Mouse (Mus musculus) lung, postnatal 10 days (tissue): ENCODE data around the gene Nupr1.

Experiments used
- DNase-seq: peaks from one replicate; pipeline ENCODE4 v3.0.0; 2021

Gene Nupr1

DNA sequence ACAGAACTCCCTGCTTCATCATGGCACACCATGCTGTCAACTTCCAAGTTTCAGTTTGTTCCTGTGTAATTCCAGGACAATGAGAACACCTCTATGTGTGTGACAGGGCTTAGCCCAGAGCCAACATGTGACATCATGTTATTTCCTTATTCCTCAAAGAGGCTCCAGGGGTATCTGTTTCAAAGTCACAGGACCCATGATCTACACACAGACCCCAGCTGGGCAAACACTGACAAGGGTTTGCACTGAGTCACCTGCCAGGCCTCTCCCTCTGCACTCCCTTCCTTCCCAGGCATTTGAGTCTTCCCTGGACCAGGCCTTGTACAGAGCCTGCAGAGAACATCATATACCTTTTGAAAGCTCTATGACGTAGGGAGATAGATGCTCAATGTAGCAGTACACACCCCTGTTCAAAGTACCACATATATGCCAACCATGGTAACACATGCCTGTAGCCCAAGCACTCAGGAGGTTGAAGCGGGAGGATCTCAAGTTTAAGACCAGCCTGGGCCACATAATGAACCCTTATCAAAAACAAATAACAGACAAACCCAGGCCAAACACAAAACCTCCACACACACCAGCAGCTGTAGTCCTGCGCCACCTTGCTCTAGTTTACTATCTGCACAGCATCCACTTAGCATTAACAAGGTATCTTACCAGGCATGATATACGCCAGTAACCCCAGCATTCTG lies at the start of gene Nupr1:
Nupr1 (minus strand) TSS at position 38 of the 695 bp plus-strand sequence.
- no peak for DNase-seq

DNA sequence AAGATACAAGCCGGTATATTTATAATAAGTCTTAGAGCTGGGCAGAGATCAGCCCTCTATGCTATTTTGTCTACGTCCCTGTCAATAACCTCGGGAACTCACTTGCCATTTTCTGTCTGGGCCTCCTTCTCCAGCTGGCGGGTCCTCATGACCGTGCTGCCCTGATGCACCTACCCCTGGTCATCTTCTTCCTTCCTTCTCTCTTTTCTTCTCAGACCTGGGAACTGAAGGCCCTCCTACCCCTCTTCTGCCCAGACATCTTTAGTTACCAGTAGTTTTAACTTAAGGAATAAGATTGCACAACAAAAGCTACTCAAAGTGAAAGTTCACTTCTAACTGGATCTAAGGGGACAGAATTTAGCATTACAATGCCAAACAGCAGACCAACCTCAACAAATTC lies 49.0 kb upstream of the Nupr1 start:
- DNase-seq: no peak

- DNase-seq: no peak
Measured at GRCm38 (mm10) chr7:126678545-126679341, 48.1 kb upstream of the Nupr1 start.

DNA sequence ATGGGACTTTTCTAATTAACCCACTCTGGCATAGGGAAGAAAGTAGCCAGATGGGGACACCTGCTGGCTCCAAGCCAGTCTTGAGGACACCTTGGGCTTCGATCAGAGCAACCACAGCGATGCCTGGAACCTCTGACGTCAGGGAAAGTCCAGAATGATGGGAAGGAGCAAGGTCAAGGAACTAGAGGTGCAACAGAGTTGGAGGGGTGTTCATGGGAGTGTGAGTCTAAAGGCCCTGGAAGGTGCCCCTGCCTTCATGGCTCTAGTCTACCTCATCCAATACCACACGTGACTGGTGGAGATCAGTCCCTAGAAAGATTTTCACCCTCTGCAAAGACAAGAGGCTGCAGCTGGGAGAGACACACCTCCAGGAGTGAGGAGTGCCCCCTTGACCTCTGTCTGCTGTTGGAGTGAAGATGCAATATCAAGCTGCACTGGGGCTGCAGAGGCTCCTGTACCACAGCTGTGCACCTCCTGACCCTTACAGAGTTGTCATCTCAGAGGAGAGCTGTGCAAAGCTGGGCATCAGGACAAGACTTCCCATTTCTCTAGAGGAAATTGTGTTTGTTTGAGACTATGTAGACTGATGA lies 46.1 kb upstream of the Nupr1 start:
- DNase-seq: no peak

DNA sequence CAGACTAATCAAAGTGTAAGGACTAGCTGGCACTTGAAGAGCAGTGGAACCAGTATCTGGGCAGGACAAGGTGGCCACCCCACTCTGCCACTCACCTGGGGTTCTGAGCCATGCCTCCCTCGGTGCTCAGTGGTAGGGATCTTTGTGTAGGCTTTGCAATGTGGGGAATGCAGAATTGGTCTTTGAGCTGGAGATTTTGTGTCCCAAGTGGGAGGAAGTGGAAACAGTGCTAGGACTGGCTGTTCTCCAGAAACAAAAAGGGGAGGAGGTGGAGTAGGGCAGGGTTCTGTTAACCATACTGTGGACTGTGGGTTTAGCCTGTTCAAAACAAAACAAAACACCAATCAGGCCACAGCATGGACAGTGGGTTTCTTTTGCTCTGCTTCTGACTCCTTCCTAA lies 45.5 kb upstream of the Nupr1 start, which contains the start of gene Sult1a1:
Sult1a1 (minus strand) TSS at position 226 of the 400 bp plus-strand sequence.
- peak; percentile 89 for DNase-seq

GRCm38 (mm10) chr7:126675104-126675503 lies 44.4 kb upstream of the Nupr1 start:
- DNase-seq: no peak

- no peak for DNase-seq
Measured at GRCm38 (mm10) chr7:126672111-126672510, 41.5 kb upstream of the Nupr1 start.

DNA sequence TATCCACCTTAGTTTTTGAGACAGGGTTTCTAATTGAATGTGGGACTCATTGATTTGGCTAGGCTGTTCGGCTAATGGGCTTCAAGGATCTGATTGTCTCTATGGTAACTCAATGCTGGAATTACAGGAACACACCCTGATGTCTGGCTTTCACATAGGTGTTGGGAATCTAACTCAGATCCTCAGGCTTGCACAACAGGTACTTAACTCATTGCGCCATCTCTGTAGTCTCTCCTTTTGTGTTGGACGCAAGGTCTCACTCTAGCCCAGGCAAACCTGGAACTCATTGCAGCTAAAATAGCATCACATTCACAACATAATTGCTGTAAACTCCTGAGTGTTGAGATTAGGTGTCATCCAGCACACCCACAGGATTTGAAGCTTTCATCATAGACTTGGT lies 39.5 kb upstream of the Nupr1 start:
- no peak for DNase-seq

GRCm38 (mm10) chr7:126668452-126668851 lies 37.8 kb upstream of the Nupr1 start:
- DNase-seq: peak; percentile 39

GRCm38 (mm10) chr7:126667495-126668090 lies 36.9 kb upstream of the Nupr1 start:
- no peak for DNase-seq

- DNase-seq: peak; percentile 65
Measured at GRCm38 (mm10) chr7:126665269-126665668, 34.6 kb upstream of the Nupr1 start.

DNA sequence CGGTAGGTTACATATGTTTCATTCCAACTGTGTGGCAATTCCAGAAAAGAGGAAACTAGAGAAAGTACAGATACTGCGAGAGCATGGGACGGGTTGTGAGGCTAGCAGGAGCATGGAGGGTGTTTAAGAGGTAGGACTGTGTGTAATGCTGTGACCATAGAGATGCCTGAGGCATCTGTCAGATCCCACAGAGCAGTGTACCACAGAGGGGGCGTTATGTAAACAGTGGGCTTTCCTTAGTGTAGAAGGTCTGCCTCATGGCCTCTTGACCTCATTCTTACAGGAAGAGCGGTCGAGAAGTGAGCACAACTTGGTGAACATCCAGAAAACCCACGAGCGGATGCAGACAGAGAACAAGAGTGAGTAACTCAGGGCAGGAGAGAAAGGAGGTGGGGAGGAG lies 33.0 kb upstream of the Nupr1 start:
- DNase-seq: peak; percentile 45

DNA sequence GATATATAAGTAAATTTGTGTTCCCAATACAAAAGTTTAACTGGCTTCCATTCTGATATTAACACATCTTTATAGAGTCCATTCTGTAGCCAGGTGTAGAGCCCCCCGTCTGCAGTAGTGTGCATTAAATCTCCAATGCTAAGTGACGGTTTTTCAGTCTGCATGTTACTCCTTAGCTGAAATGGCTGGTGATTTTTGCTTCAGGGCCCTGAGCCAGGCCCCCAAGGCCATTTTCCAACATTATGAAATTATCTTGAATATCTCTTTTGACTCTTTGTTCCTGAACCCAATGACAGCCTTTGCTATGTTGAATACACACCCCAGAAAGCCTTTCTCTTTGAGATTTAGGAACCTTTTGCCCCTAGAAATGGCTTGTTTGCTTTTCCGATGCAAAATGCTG lies 29.1 kb upstream of the Nupr1 start:
- no peak for DNase-seq

DNA sequence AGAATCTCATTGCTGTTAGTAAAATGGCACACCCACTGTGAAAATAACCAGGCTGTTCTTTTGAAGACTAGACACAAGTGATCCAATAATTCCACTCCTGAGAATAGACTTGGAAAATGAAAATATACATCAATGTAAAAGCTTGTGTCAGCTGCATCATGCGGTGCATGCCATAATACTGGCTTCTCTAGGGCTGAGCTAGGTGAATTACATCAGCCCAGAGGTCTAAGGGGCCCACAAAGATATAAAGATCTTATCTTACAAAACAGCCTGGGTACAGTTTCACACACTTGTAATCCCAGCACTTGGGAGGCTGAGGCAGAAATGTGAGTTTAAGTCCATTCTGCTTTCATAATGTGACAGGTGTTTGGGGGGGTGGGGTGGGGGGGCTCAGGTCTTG lies 26.9 kb upstream of the Nupr1 start:
- DNase-seq: no peak

DNA sequence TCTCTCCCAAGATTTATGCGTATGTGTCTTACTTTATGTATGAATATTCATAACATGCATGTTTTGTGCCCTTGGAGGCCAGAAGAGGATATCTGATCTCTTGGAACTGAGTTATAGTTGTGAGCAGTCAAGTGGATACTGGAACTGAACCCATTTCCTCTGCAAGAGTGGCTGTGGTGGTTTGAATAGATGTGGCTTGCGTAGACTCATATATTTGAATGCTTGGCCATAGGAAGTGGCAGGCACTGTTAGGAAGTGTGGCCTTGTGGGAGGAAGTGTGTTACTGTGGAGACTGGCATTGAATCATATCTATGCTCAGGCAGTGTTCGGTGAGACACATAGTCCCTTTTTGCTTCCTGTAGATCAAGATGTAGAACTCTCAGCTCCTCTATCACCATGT lies 25.0 kb upstream of the Nupr1 start:
- no peak for DNase-seq

- DNase-seq: no peak
Measured at GRCm38 (mm10) chr7:126653991-126654390, 23.3 kb upstream of the Nupr1 start.

- DNase-seq: no peak
Measured at GRCm38 (mm10) chr7:126650852-126651251, 20.2 kb upstream of the Nupr1 start.

- DNase-seq: peak; percentile 95
Measured at GRCm38 (mm10) chr7:126649231-126650051, 18.8 kb upstream of the Nupr1 start, which contains the start of gene Sgf29. Gene Sgf29 (plus strand): TSS chr7:126649309.

DNA sequence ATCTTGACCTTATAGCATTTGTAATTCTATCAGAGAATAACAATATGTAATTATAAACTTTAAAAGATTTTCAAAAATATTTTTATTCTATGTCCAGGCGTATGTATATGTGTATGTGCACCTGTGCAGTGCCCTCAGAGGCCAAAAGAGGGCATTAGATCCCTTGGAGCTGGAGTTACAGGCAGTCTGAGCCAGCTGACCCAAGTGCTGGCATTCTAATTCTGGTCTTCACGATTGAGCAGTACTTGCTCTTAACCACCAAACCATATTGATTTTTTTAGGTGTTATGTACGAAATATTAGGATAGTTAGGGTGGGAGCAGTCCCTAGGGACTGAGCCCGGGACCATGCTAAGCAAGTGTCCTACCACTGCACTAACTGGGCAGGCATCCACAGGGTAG lies 17.8 kb upstream of the Nupr1 start:
- no peak for DNase-seq

DNA sequence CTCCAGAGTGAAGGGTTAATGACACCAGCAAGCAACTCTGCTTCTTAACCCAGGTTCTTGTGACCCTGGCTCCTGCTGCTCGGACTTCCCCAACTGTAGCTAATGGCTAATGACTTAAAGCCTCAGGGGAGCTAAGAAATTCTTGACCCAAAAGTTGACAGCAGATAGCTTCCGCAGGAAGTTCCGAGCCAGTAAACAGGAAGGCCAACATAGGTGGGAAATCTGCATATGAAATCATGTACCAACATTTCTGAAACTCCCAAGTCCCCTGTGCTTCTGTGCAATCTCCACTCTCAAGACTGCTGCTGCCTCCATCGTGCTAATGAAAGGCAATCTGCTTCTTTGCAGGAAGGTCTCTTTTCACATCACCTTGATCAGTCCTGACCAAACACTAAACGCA lies 15.0 kb upstream of the Nupr1 start:
- DNase-seq: no peak

DNA sequence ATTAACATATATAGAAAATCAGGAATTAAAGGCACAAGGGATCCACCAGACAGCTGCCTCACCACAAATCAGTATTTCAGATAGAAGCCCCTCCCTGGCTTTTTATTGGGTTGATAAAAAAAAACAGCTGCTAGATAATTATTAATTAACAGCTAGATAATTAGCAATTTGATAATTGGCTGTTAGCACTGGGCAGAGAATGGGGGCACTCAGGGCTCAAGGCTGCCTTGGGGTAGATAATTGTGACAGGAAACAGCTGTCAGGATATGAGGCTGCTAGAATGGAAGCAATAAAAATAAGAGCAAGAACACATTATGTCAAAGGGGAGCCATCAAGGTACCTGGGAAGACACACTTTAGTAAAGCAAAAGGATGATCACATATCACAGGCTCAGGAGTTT lies 14.3 kb upstream of the Nupr1 start:
- no peak for DNase-seq

DNA sequence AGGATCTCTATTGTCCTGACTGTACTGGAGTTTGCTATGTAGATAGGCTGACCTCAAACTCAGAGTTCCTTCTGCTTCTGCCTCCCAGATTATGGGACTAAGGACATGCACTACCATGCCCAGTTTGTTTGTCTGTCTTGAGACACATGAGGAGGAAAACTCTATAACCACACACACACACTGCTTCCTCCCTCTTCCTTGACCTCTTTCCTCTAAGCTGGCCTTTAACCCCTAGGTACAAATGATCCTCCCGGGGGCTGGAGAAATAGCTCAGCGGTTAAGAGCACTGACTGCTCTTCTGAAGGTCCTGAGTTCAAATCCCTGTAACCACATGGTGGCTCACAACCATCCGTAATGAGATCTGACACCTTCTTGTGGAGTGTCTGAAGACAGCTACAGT lies 13.7 kb upstream of the Nupr1 start:
- no peak for DNase-seq

DNA sequence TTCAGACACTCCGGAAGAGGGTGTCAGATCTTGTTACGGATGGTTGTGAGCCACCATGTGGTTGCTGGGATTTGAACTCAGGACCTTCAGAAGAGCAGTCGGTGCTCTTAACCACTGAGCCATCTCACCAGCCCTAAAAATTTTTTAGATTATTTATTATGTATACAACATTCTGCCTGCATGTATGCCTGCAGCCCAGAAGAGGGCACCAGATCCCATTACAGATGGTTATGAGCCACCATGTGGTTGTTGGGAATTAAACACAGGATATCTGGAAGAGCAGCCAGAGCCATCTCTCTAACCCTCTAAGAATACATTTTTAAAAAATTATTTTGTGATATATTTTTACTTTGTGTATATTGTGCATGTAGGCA lies 12.6 kb upstream of the Nupr1 start:
- DNase-seq: peak; percentile 73
